Mouse (Mus musculus) granulocyte monocyte progenitor cell, adult 5-6 weeks (primary cell): ENCODE data around the gene P2rx4. TPM values are rescaled to one million over a fixed set of nuclear protein-coding genes. Genes with fewer than 3 reads are reported as not detected.

Source experiments
- total RNA-seq, 2 experiments: library from RNA; stranded (forward) in 1 of 2; stranded (reverse) in 1 of 2; fragments of 200-712, 200-1000 nt in 1 of 2; fragments of >200 nt in 1 of 2; fragmentation: Nextera tagmentation in 1 of 2; gene quantifications; 2 replicates each; pipeline ENCODE4 v1.2.3; 2014 to 2017

Gene P2rx4
- total RNA-seq, 2 experiments from 2014 or later: 7.2 to 45.9 TPM

Other genes with a start within 250 kb of the P2rx4 start
- 71.0 and 77.6 TPM in 2 replicates for gene Atp2a2, start 205.3 kb upstream of the P2rx4 start, total RNA-seq (2014; fragmentation: Nextera tagmentation)
- 112 and 118 TPM in 2 replicates for gene Atp2a2, start 205.3 kb upstream of the P2rx4 start, total RNA-seq (2017)
- gene Ift81, start 93.0 kb upstream of the P2rx4 start, total RNA-seq (2014; fragmentation: Nextera tagmentation): 0.67 and 1.5 TPM in 2 replicates
- gene Ift81, start 93.0 kb upstream of the P2rx4 start, total RNA-seq (2017): 2.7 and 9.5 TPM in 2 replicates
- gene P2rx7, start 63.6 kb upstream of the P2rx4 start, total RNA-seq (2014; fragmentation: Nextera tagmentation): 6.8 and 16.7 TPM in 2 replicates
- 7.6 and 18.3 TPM in 2 replicates for gene P2rx7, start 63.6 kb upstream of the P2rx4 start, total RNA-seq (2017)
- 46.5 and 59.1 TPM in 2 replicates for gene Camkk2, start 71.9 kb downstream of the P2rx4 start, total RNA-seq (2014; fragmentation: Nextera tagmentation)
- 32.9 and 36.4 TPM in 2 replicates for gene Camkk2, start 71.9 kb downstream of the P2rx4 start, total RNA-seq (2017)
- gene Anapc5, start 113.8 kb downstream of the P2rx4 start, total RNA-seq (2014; fragmentation: Nextera tagmentation): 306 and 321 TPM in 2 replicates
- 339 and 341 TPM in 2 replicates for gene Anapc5, start 113.8 kb downstream of the P2rx4 start, total RNA-seq (2017)
- gene Rnf34, start 142.5 kb downstream of the P2rx4 start, total RNA-seq (2014; fragmentation: Nextera tagmentation): 19.2 and 20.4 TPM in 2 replicates
- gene Rnf34, start 142.5 kb downstream of the P2rx4 start, total RNA-seq (2017): 17.5 and 21.6 TPM in 2 replicates